Mouse (Mus musculus): ENCODE data around the gene Tnks1bp1.

Tnks1bp1 gene

GRCm38 (mm10) chr2:85047596-85048167, at the start of gene Tnks1bp1:
Tnks1bp1 (plus strand) TSS chr2:85048022.
- DNase-seq (ENCODE audit: extremely low read depth, low read depth): peak; percentile 92

DNA sequence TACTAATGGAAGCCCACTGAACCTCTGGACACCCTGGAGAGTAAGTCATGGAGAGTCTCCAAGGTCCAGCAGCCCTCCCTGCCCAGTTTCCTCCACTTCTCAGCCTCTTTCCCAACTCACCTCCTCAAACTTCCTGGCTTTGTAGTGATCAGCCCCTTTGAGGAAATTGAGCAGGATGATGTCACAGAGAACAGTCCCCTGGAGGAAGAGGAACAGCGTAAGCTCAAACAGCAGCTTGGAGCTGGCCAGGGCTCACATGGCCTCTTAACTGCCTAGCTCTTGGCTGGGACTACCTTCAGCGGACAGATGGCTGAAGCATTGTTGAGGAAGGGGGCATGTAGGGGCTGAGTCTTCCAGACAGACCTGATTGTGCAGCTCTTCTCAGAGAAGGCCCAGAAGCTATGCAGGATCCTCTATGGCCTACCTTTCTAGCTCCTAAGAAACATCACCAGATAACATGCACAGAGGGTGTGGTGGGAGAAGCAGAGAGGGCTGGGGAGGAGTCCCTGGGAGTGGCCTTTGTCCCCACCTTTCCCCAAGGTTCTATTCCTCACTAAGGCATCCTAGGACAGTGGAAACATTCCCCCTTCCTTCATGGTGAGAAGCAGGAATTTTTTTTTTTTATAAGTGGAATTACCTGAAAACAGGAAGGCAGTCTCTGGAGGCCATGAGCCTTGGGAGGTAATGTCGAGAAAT, 48.2 kb upstream of the Tnks1bp1 start:
- no peak for DNase-seq (ENCODE audit: extremely low read depth, low read depth)

- no peak for DNase-seq (ENCODE audit: extremely low read depth, low read depth)
Observed at GRCm38 (mm10) chr2:85001497-85001896, 46.3 kb upstream of the Tnks1bp1 start.

GRCm38 (mm10) chr2:85002575-85002974, 45.2 kb upstream of the Tnks1bp1 start:
- no peak for DNase-seq (ENCODE audit: extremely low read depth, low read depth)

DNA sequence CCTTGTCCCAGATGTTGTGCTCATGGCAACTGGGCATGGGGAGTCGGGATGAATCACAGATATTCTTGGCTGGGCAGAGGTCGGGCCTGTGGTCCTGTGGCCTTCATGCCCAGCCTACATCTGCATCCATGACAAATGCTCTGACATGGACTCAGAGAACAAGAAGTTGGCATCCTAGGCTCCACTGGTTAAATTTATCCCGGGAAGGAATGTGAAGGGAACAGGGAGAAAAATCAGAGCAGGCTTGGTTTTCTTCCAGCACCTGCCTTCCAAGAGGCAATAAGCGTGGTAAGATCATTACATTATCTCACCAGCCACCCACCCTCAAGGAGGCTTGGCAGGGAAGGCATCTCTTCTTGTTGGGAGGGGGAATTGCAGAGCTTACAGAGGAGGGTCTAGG, 43.5 kb upstream of the Tnks1bp1 start:
- no peak for DNase-seq (ENCODE audit: extremely low read depth, low read depth)

GRCm38 (mm10) chr2:85006600-85006999, 41.2 kb upstream of the Tnks1bp1 start:
- no peak for DNase-seq (ENCODE audit: extremely low read depth, low read depth)

DNA sequence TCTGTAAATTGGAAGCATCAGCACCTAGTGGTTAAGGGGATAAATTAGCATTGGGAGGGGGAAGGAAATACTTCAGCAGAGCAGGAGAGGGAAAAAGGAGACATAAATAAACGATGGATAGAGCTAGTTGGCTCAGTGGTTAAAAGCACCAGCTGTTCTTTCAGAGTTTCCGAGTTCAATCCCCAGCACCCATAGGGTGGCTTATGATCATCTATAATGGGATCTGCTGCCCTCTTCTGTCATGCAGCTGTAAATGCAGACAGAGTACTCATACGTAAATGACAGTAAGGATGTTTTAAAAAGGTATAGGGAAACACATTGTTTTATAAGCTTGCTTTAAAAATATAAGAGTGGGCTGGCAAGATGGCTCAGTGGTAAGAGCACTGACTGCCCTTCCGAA, 40.1 kb upstream of the Tnks1bp1 start:
- peak; percentile 43 for DNase-seq (ENCODE audit: extremely low read depth, low read depth)

- no peak for DNase-seq (ENCODE audit: extremely low read depth, low read depth)
Observed at GRCm38 (mm10) chr2:85009212-85009611, 38.6 kb upstream of the Tnks1bp1 start.

DNA sequence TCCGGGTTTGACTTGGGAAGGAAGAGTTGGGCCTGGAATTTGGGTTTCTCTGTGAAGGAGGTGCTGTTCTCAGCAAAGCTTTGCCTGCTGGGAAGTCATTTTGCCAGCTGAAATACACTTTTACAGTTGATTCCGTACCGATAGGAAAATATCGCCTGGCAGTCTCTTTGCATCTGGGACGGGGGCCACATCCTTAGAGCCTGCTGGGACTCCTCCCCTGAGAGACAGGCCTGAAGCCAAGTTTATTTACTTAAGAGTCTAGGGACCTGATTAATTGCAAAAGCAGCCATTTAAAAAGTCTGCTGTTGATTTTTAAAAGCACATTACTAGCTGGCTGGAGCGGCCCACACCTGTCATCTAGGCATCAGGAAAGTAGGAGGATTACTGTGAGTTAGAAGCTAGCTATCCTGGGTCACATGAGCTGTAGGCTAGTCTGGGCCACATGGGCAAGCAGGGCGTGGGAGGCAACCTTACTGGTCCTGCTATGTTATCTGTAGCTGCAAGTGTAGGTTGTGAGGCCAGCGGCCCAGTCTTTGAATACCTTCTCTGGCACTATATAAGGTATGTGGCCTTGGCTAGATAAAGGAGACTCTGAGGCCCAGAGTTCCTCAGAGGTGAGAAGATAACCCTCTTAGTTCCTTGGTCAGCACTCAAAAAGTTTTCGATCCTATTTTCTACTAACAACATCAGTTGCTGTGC, 35.8 kb upstream of the Tnks1bp1 start:
- DNase-seq (ENCODE audit: extremely low read depth, low read depth): no peak

DNA sequence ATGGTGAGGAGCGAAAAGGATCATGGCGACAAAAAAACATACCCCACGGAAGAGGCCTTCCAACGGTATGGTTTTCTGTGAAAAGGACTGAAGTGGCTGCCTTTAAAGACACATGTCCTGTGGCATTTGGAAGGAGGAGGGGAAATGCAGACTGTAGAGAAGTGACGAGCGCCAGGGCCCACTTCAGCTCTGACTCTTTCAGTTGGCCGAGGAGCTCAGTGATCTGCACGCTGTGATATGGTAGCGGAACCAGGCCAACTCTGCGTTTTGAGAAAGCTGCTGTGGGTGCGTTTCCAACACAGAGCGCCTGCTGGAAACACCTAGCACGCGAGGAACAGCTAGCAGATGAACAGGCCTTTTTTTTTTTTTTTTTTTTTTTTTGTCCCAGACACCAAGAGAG, 35.1 kb upstream of the Tnks1bp1 start:
- DNase-seq (ENCODE audit: extremely low read depth, low read depth): no peak

DNA sequence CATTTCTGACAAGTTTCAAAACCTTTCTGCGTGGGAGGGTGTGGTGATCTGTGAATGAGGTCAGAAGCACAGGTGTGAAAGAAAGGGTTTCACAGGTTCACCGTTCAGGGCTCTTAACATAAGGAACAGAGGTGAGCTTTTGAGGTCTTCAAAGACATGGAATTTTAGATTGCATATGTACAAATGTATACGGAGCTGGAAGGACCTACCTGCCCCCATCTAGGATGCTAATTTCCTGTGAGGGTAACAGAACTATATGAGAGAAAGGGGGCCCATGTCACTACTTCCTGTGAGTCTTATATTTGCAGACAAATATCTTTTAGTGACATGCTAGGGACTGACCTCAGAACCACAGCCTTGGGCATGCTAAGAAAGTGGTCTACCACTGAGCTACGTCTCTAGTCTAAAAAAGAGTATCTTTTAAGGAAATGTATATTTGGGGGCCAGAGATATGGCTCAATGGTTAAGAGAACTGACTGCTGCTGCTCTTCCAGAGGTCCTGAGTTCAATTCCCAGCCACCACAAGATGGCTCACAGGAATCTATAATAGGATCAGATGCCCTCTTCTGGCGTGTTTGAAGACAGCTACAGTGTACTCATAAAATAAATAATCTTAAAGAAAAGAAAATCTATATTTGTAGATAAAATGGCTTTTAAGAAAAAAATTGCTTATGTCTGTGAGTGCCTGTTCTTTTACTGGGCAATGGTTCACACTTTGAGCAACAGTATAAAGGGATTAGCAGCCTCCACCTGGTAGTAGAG, 33.8 kb upstream of the Tnks1bp1 start:
- DNase-seq (ENCODE audit: extremely low read depth, low read depth): no peak

DNA sequence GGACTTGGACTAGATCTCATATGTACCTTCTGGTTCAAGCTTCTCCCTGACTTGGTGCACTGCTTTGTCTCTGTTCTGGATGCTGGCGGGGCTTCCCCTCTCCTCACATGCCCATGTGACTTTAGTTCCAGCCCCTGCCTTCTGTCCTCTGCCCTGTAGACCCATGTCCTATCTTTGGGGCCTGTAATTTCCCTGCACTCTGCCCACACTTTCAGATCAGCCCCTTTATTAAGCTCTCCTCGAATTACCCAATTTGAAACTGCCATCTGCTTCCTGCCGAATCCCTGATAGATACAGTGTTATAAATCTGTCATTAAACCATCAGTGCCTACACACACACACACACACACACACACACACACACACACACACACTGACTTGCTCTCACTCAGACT, 33.2 kb upstream of the Tnks1bp1 start:
- no peak for DNase-seq (ENCODE audit: extremely low read depth, low read depth)

GRCm38 (mm10) chr2:85022043-85022442, 25.8 kb upstream of the Tnks1bp1 start:
- DNase-seq (ENCODE audit: extremely low read depth, low read depth): no peak

DNA sequence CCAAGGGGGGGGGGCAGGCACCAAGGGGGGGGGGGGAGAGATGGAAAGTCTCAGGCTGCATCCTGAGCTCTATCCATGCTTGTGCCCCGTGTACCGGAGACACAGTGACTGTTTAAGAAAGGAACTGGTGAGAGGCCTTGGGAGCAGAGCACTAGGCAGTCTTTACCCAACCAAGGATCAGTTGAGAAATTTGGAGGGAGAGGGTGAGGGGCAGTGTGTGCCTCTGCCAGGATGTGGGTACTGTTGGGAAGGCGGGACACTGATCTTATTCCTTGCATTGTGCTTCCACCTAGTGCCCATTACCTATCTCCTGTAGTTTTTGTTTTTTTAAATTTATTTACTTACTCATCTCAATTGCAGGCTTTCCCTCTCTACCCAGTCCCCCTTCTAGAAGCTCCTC, 21.6 kb upstream of the Tnks1bp1 start:
- no peak for DNase-seq (ENCODE audit: extremely low read depth, low read depth)

GRCm38 (mm10) chr2:85027281-85027680, 20.5 kb upstream of the Tnks1bp1 start:
- DNase-seq (ENCODE audit: extremely low read depth, low read depth): peak; percentile 53

DNA sequence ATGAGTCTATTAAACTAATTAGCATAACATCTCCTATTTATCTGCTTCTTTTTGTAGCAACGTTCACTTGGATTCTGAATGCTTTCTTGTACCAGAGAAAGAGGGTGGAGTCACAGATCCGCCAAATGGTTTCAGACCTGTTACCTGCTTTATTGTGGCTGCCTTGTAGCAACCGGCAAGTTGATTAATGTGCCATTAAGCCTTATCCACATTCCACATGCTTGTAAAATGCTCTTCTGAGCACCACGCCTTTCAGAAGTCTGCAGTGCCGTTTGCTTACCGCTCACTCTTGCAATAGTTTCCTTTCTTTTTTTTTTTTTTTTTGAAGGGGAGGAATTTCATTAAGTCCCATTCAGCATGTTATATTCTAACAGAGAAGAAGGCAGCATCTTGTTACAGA, 17.9 kb upstream of the Tnks1bp1 start:
- DNase-seq (ENCODE audit: extremely low read depth, low read depth): no peak

DNA sequence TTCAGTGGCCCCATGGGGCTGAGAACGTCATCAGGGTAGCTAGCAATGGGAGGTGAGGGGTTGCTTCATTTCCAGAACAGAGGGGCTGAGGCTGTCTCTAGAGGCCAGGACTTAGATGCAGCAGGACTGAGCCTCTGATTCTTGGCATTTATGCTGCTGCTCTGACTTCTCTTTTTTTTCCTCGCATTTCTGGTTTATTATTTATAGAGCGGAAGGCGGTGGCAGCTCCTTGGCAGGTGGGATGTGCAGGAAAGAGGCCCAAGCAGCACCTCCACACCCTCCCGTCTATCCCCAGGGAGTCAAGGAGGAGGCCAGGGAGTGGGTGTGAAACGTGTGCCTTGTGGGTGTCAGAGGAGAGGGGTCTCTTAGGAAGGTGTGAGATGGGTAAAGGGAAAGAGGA, 16.8 kb upstream of the Tnks1bp1 start:
- DNase-seq (ENCODE audit: extremely low read depth, low read depth): no peak

- DNase-seq (ENCODE audit: extremely low read depth, low read depth): no peak
Observed at GRCm38 (mm10) chr2:85033121-85033520, 14.7 kb upstream of the Tnks1bp1 start.

GRCm38 (mm10) chr2:85034169-85034568, 13.7 kb upstream of the Tnks1bp1 start:
- no peak for DNase-seq (ENCODE audit: extremely low read depth, low read depth)

- no peak for DNase-seq (ENCODE audit: extremely low read depth, low read depth)
Observed at GRCm38 (mm10) chr2:85036507-85037046, 11.2 kb upstream of the Tnks1bp1 start.

All from MEL-GATA-1-ER (cell line).